Mouse (Mus musculus) forebrain, postnatal 0 days (tissue): ENCODE data around the gene 1810010H24Rik. TPM values are rescaled to one million over a fixed set of nuclear protein-coding genes. Genes with fewer than 3 reads are reported as not detected.
"Not testable (repeated sequence)": the region's sequence is repeated elsewhere in the genome, so short reads cannot be mapped to it uniquely, and the experiment has no call there.

ENCODE experiments used
- ATAC-seq: fragments of 200-750 bp; cut with Nextera tagmentation; 2 replicates; pipeline ENCODE4 v1.8.0; 2017; ENCODE audit warnings: mild to moderate bottlenecking, moderate library complexity
- DNase-seq: peaks from one replicate; pipeline ENCODE4 v3.0.0-alpha.2; 2015
- H3K27ac ChIP-seq: fragments of 300-500 bp; sonication (generic); 2 replicates; pipeline ENCODE4 v1.5.1; 2014; ENCODE audit warnings: low read depth, mild to moderate bottlenecking, antibody characterized with exemption, low read length, moderate library complexity, mixed read lengths
- H3K27me3 ChIP-seq: fragments of 300-500 bp; sonication (generic); 2 replicates; pipeline ENCODE4 v1.6.1; 2014; ENCODE audit warnings: mild to moderate bottlenecking, low read length, mixed read lengths; ENCODE audit not compliant: insufficient read depth
- H3K36me3 ChIP-seq: fragments of 300-500 bp; sonication (generic); 2 replicates; pipeline ENCODE4 v1.6.1; 2014; ENCODE audit warnings: mild to moderate bottlenecking, moderate library complexity; ENCODE audit not compliant: insufficient read depth
- H3K4me1 ChIP-seq: fragments of 300-500 bp; sonication (generic); 2 replicates; pipeline ENCODE4 v1.6.1; 2014; ENCODE audit warnings: antibody characterized with exemption; ENCODE audit not compliant: insufficient read depth
- H3K4me2 ChIP-seq: fragments of 300-500 bp; sonication (generic); 2 replicates; pipeline ENCODE4 v1.6.1; 2014; ENCODE audit warnings: low read depth, mild to moderate bottlenecking, moderate library complexity
- H3K4me3 ChIP-seq: fragments of 300-500 bp; sonication (generic); 2 replicates; pipeline ENCODE4 v1.5.1; 2014; ENCODE audit warnings: low read depth, low read length, mixed read lengths
- H3K9ac ChIP-seq: fragments of 300-500 bp; sonication (generic); 2 replicates; pipeline ENCODE4 v1.6.1; 2014; ENCODE audit warnings: mild to moderate bottlenecking
- H3K9me3 ChIP-seq: fragments of 300-500 bp; sonication (generic); 2 replicates; pipeline ENCODE4 v1.6.1; 2016; ENCODE audit warnings: low read length
- CTCF ChIP-seq: sonication (generic); IDR thresholded peaks from 2 replicates; pipeline ENCODE4 v1.5.1; 2016; ENCODE audit warnings: antibody characterized with exemption, control low read depth, low read depth
- WGBS: fragments of 180-500 bp; shearing (Covaris S2); extraction: QIAGEN DNeasy Blood & Tissue Kit; methylation state at CpG from one replicate; pipeline ENCODE4 v1.1.7; 2014; 5-methylcytosine and 5-hydroxymethylcytosine counted together
- polyA plus RNA-seq: library from polyadenylated mRNA; unstranded; fragments of >200 nt; fragmentation: Nextera tagmentation; extraction: Ambion mirVana; gene quantifications from 2 replicates; pipeline ENCODE4 v1.2.1, GENCODE M21; 2015
- total RNA-seq: library from RNA; depleted of rRNA; stranded (reverse); fragments of >200 nt; gene quantifications from 2 replicates; pipeline ENCODE4 v1.2.3, GENCODE M21; 2014

The 1810010H24Rik gene
- total and polyA plus RNA-seq, 2 experiments from 2014 or later: 9.5 to 9.7 TPM

- Histone ChIP-seq H3K27me3 (no peaks in the 10 kb centered on the region), H3K36me3 (no peaks in the 10 kb centered on the region)
- 77% methylated on average over 11 of the region's 11 CpGs for WGBS
Measured at GRCm38 (mm10) chr11:107014020-107014585, 11.4 kb upstream of the 1810010H24Rik start.

GRCm38 (mm10) chr11:107014597-107015309, 10.7 kb upstream of the 1810010H24Rik start:
- no peaks in the 10 kb centered on the region for H3K27me3 ChIP-seq
- H3K4me1 ChIP-seq: 0 out of 2 replicates have a peak, but pooled peaks cover 3% of the 10 kb centered on the region
- H3K4me2 ChIP-seq: no peak overlapping the region
- DNase-seq (no peak), ATAC-seq (no peak)
- WGBS: 50% methylated on average over 14 of the region's 14 CpGs
- H3K27ac ChIP-seq: no peak overlapping the region
- H3K9me3 ChIP-seq: no peaks in the 10 kb centered on the region
- no peak overlapping the region for H3K4me3 ChIP-seq
- no peak overlapping the region for H3K9ac ChIP-seq
- H3K36me3 ChIP-seq: no peaks in the 10 kb centered on the region
- TF ChIP-seq CTCF: peak; percentile 34

More at GRCm38 (mm10) chr11:107014020-107014585, 11.4 kb upstream of the 1810010H24Rik start:
- no peak for TF ChIP-seq CTCF
- Histone ChIP-seq H3K4me1 (0 out of 2 replicates have a peak, but pooled peaks cover 3% of the 10 kb centered on the region), H3K9me3 (no peaks in the 10 kb centered on the region), H3K9ac (no peak overlapping the region), H3K4me3 (no peak overlapping the region), H3K27ac (no peak overlapping the region), H3K4me2 (no peak overlapping the region)
- ATAC-seq (no peak), DNase-seq (no peak)

GRCm38 (mm10) chr11:107015535-107016187, 9.8 kb upstream of the 1810010H24Rik start:
- H3K27ac ChIP-seq, H3K36me3 ChIP-seq, H3K4me3 ChIP-seq, H3K4me1 ChIP-seq, ATAC-seq, H3K9ac ChIP-seq, H3K9me3 ChIP-seq, DNase-seq, H3K27me3 ChIP-seq, H3K4me2 ChIP-seq: not testable (repeated sequence)
- WGBS: 77% methylated on average over 11 of the region's 11 CpGs

- Histone ChIP-seq H3K27ac (no peak overlapping the region), H3K36me3 (no peaks in the 10 kb centered on the region), H3K4me2 (no peak overlapping the region), H3K9ac (no peak overlapping the region), H3K9me3 (no peaks in the 10 kb centered on the region), H3K27me3 (no peaks in the 10 kb centered on the region), H3K4me3 (no peak overlapping the region), H3K4me1 (0 out of 2 replicates have a peak, but pooled peaks cover under 1% of the 10 kb centered on the region)
- TF ChIP-seq CTCF: no peak
- WGBS: 82% methylated on average over 1 of the region's 1 CpGs
- DNase-seq (no peak), ATAC-seq (no peak)
Measured at GRCm38 (mm10) chr11:107016893-107017292, 8.6 kb upstream of the 1810010H24Rik start.

- Histone ChIP-seq H3K9ac (no peak overlapping the region), H3K36me3 (no peaks in the 10 kb centered on the region), H3K27ac (no peak overlapping the region), H3K4me1 (no peaks in the 10 kb centered on the region), H3K27me3 (no peaks in the 10 kb centered on the region), H3K4me2 (no peak overlapping the region), H3K9me3 (no peaks in the 10 kb centered on the region), H3K4me3 (no peak overlapping the region)
- no peak for TF ChIP-seq CTCF
- 61% methylated on average over 6 of the region's 6 CpGs for WGBS
- DNase-seq (no peak), ATAC-seq (no peak)
Measured at GRCm38 (mm10) chr11:107017339-107017886, 8.1 kb upstream of the 1810010H24Rik start.

- TF ChIP-seq CTCF: peak; percentile 46; the same call in 1 of the 2 replicates
- no peak overlapping the region for H3K27ac ChIP-seq
- 33% methylated on average over 8 of the region's 8 CpGs for WGBS
- H3K4me3 ChIP-seq: no peak overlapping the region
- H3K9me3 ChIP-seq: no peaks in the 10 kb centered on the region
- DNase-seq: no peak
- H3K27me3 ChIP-seq: no peaks in the 10 kb centered on the region
- H3K4me2 ChIP-seq: no peak overlapping the region
- no peak overlapping the region for H3K9ac ChIP-seq
- H3K4me1 ChIP-seq: no peaks in the 10 kb centered on the region
- no peak for ATAC-seq
- no peaks in the 10 kb centered on the region for H3K36me3 ChIP-seq
Measured at GRCm38 (mm10) chr11:107018606-107019005, 6.9 kb upstream of the 1810010H24Rik start.

- no peak for TF ChIP-seq CTCF
- Histone ChIP-seq H3K9me3 (no peaks in the 10 kb centered on the region), H3K9ac (no peak overlapping the region), H3K4me1 (no peaks in the 10 kb centered on the region), H3K27me3 (no peaks in the 10 kb centered on the region), H3K36me3 (no peaks in the 10 kb centered on the region), H3K4me2 (no peak overlapping the region), H3K27ac (no peak overlapping the region), H3K4me3 (no peak overlapping the region)
- ATAC-seq: no peak
- DNase-seq: no peak
- WGBS: 34% methylated on average over 4 of the region's 4 CpGs
Measured at GRCm38 (mm10) chr11:107019318-107019717, 6.2 kb upstream of the 1810010H24Rik start.

GRCm38 (mm10) chr11:107019722-107020121, 5.8 kb upstream of the 1810010H24Rik start:
- H3K9ac ChIP-seq, H3K4me2 ChIP-seq, ATAC-seq, H3K4me3 ChIP-seq, H3K27me3 ChIP-seq, H3K36me3 ChIP-seq, H3K4me1 ChIP-seq, H3K9me3 ChIP-seq, H3K27ac ChIP-seq, DNase-seq: not testable (repeated sequence)
- 89% methylated on average over 3 of the region's 5 CpGs for WGBS
